Mouse (Mus musculus): ENCODE results near the gene Mettl7a2. TPM values are rescaled to one million over a fixed set of nuclear protein-coding genes. Genes with fewer than 3 reads are reported as not detected.
"Not testable (repeated sequence)": the region's sequence is repeated elsewhere in the genome, so short reads cannot be mapped to it uniquely, and the experiment has no call there.

Mettl7a2 gene
- polyA plus RNA-seq, 1 experiment from 2014 or later, result not detected

- WGBS, result 91% methylated on average over 1 of the region's 1 CpGs
- Histone ChIP-seq H3K27ac (ENCODE audit: low read depth, low read length) (no peak overlapping the region), H3K9me3 (ENCODE audit: control insufficient read depth, low read length) (no peaks in the 10 kb centered on the region), H3K36me3 (ENCODE audit: control insufficient read depth, insufficient read depth, low read length) (no peaks in the 10 kb centered on the region), H3K27me3 (replicated peaks; ENCODE audit: control insufficient read depth, insufficient read depth, low read length) (no peaks in the 10 kb centered on the region), H3K9ac (ENCODE audit: low read depth, low read length) (no peak overlapping the region), H3K4me2 (ENCODE audit: low read length) (no peak overlapping the region), H3K4me3 (ENCODE audit: low read length) (no peak overlapping the region), H3K4me1 (ENCODE audit: control insufficient read depth, insufficient read depth, low read depth, low read length) (no peaks in the 10 kb centered on the region)
- no peak for ATAC-seq
Measured at GRCm38 (mm10) chr15:100319884-100320283, 33.1 kb upstream of the Mettl7a2 start.

- WGBS, result 69% methylated on average over 9 of the region's 9 CpGs
- H3K9ac ChIP-seq (ENCODE audit: low read depth, low read length), result no peak overlapping the region
Measured at GRCm38 (mm10) chr15:100320295-100320905, 32.6 kb upstream of the Mettl7a2 start.

GRCm38 (mm10) chr15:100321134-100321533 is 31.9 kb upstream of the Mettl7a2 start:
- no peak overlapping the region for H3K4me2 ChIP-seq (ENCODE audit: low read length)
- no peaks in the 10 kb centered on the region for H3K4me1 ChIP-seq (ENCODE audit: control insufficient read depth, insufficient read depth, low read depth, low read length)
- no peak overlapping the region for H3K9ac ChIP-seq (ENCODE audit: low read depth, low read length)
- H3K9me3 ChIP-seq (ENCODE audit: control insufficient read depth, low read length), result no peaks in the 10 kb centered on the region
- 52% methylated on average over 5 of the region's 5 CpGs for WGBS
- H3K36me3 ChIP-seq (ENCODE audit: control insufficient read depth, insufficient read depth, low read length), result no peaks in the 10 kb centered on the region
- no peak overlapping the region for H3K27ac ChIP-seq (ENCODE audit: low read depth, low read length)
- no peak overlapping the region for H3K4me3 ChIP-seq (ENCODE audit: low read length)
- no peaks in the 10 kb centered on the region for H3K27me3 ChIP-seq (replicated peaks; ENCODE audit: control insufficient read depth, insufficient read depth, low read length)
- ATAC-seq, result no peak

More at GRCm38 (mm10) chr15:100320295-100320905, 32.6 kb upstream of the Mettl7a2 start:
- Histone ChIP-seq H3K4me2 (ENCODE audit: low read length) (no peak overlapping the region), H3K27ac (ENCODE audit: low read depth, low read length) (no peak overlapping the region), H3K36me3 (ENCODE audit: control insufficient read depth, insufficient read depth, low read length) (no peaks in the 10 kb centered on the region), H3K4me1 (ENCODE audit: control insufficient read depth, insufficient read depth, low read depth, low read length) (no peaks in the 10 kb centered on the region), H3K27me3 (replicated peaks; ENCODE audit: control insufficient read depth, insufficient read depth, low read length) (no peaks in the 10 kb centered on the region), H3K9me3 (ENCODE audit: control insufficient read depth, low read length) (no peaks in the 10 kb centered on the region), H3K4me3 (ENCODE audit: low read length) (no peak overlapping the region)
- ATAC-seq, result no peak

- no peaks in the 10 kb centered on the region for H3K27me3 ChIP-seq (replicated peaks; ENCODE audit: control insufficient read depth, insufficient read depth, low read length)
- no peak overlapping the region for H3K4me2 ChIP-seq (ENCODE audit: low read length)
- no peak overlapping the region for H3K4me3 ChIP-seq (ENCODE audit: low read length)
- H3K9me3 ChIP-seq (ENCODE audit: control insufficient read depth, low read length), result no peaks in the 10 kb centered on the region
- WGBS, result 69% methylated on average over 12 of the region's 12 CpGs
- no peak overlapping the region for H3K9ac ChIP-seq (ENCODE audit: low read depth, low read length)
- H3K27ac ChIP-seq (ENCODE audit: low read depth, low read length), result no peak overlapping the region
- H3K36me3 ChIP-seq (ENCODE audit: control insufficient read depth, insufficient read depth, low read length), result no peaks in the 10 kb centered on the region
- no peaks in the 10 kb centered on the region for H3K4me1 ChIP-seq (ENCODE audit: control insufficient read depth, insufficient read depth, low read depth, low read length)
- no peak for ATAC-seq
Measured at GRCm38 (mm10) chr15:100324021-100324591, 28.9 kb upstream of the Mettl7a2 start.

GRCm38 (mm10) chr15:100325235-100325634 is 27.8 kb upstream of the Mettl7a2 start:
- H3K4me1 ChIP-seq (ENCODE audit: control insufficient read depth, insufficient read depth, low read depth, low read length), result no peaks in the 10 kb centered on the region
- no peak overlapping the region for H3K9ac ChIP-seq (ENCODE audit: low read depth, low read length)
- H3K27ac ChIP-seq (ENCODE audit: low read depth, low read length), result no peak overlapping the region
- H3K27me3 ChIP-seq (replicated peaks; ENCODE audit: control insufficient read depth, insufficient read depth, low read length), result no peaks in the 10 kb centered on the region
- WGBS, result 92% methylated on average over 3 of the region's 3 CpGs
- H3K4me2 ChIP-seq (ENCODE audit: low read length), result no peak overlapping the region
- H3K9me3 ChIP-seq (ENCODE audit: control insufficient read depth, low read length), result no peaks in the 10 kb centered on the region
- H3K36me3 ChIP-seq (ENCODE audit: control insufficient read depth, insufficient read depth, low read length), result no peaks in the 10 kb centered on the region
- no peak for ATAC-seq
- H3K4me3 ChIP-seq (ENCODE audit: low read length), result no peak overlapping the region

- not testable (repeated sequence) for H3K9ac ChIP-seq (ENCODE audit: low read depth, low read length); H3K4me2 ChIP-seq (ENCODE audit: low read length); ATAC-seq; H3K4me1 ChIP-seq (ENCODE audit: control insufficient read depth, insufficient read depth, low read depth, low read length); H3K4me3 ChIP-seq (ENCODE audit: low read length); H3K27me3 ChIP-seq (replicated peaks; ENCODE audit: control insufficient read depth, insufficient read depth, low read length); H3K36me3 ChIP-seq (ENCODE audit: control insufficient read depth, insufficient read depth, low read length); H3K9me3 ChIP-seq (ENCODE audit: control insufficient read depth, low read length); H3K27ac ChIP-seq (ENCODE audit: low read depth, low read length)
- WGBS, result 69% methylated on average over 3 of the region's 4 CpGs
Measured at GRCm38 (mm10) chr15:100328089-100328488, 24.9 kb upstream of the Mettl7a2 start.

GRCm38 (mm10) chr15:100329336-100329735 is 23.7 kb upstream of the Mettl7a2 start:
- not testable (repeated sequence) for H3K9me3 ChIP-seq (ENCODE audit: control insufficient read depth, low read length); H3K4me2 ChIP-seq (ENCODE audit: low read length); H3K27ac ChIP-seq (ENCODE audit: low read depth, low read length); H3K36me3 ChIP-seq (ENCODE audit: control insufficient read depth, insufficient read depth, low read length); H3K27me3 ChIP-seq (replicated peaks; ENCODE audit: control insufficient read depth, insufficient read depth, low read length); H3K4me3 ChIP-seq (ENCODE audit: low read length); H3K9ac ChIP-seq (ENCODE audit: low read depth, low read length); H3K4me1 ChIP-seq (ENCODE audit: control insufficient read depth, insufficient read depth, low read depth, low read length); ATAC-seq
- WGBS, result 49% methylated on average over 10 of the region's 10 CpGs

GRCm38 (mm10) chr15:100330739-100331138 is 22.3 kb upstream of the Mettl7a2 start:
- H3K27ac ChIP-seq (ENCODE audit: low read depth, low read length), result no peak overlapping the region
- ATAC-seq, result no peak
- H3K36me3 ChIP-seq (ENCODE audit: control insufficient read depth, insufficient read depth, low read length), result no peaks in the 10 kb centered on the region
- no peak overlapping the region for H3K4me3 ChIP-seq (ENCODE audit: low read length)
- H3K9ac ChIP-seq (ENCODE audit: low read depth, low read length), result no peak overlapping the region
- no peaks in the 10 kb centered on the region for H3K9me3 ChIP-seq (ENCODE audit: control insufficient read depth, low read length)
- no peaks in the 10 kb centered on the region for H3K27me3 ChIP-seq (replicated peaks; ENCODE audit: control insufficient read depth, insufficient read depth, low read length)
- 56% methylated on average over 7 of the region's 7 CpGs for WGBS
- H3K4me1 ChIP-seq (ENCODE audit: control insufficient read depth, insufficient read depth, low read depth, low read length), result no peaks in the 10 kb centered on the region
- no peak overlapping the region for H3K4me2 ChIP-seq (ENCODE audit: low read length)

GRCm38 (mm10) chr15:100332077-100332961 is 20.7 kb upstream of the Mettl7a2 start:
- not testable (repeated sequence) for H3K4me3 ChIP-seq (ENCODE audit: low read length); H3K4me2 ChIP-seq (ENCODE audit: low read length); H3K4me1 ChIP-seq (ENCODE audit: control insufficient read depth, insufficient read depth, low read depth, low read length); H3K36me3 ChIP-seq (ENCODE audit: control insufficient read depth, insufficient read depth, low read length); H3K27me3 ChIP-seq (replicated peaks; ENCODE audit: control insufficient read depth, insufficient read depth, low read length); H3K27ac ChIP-seq (ENCODE audit: low read depth, low read length); H3K9ac ChIP-seq (ENCODE audit: low read depth, low read length); H3K9me3 ChIP-seq (ENCODE audit: control insufficient read depth, low read length)
- WGBS, result 44% methylated on average over 2 of the region's 10 CpGs
- ATAC-seq, result peak; percentile 52; the same call in 1 of the 2 replicates

Measured in hindbrain, embryonic 16.5 days (tissue).